Mouse (Mus musculus) limb, embryonic 15.5 days (tissue): ENCODE results near the gene Tango6. TPM values are rescaled to one million over a fixed set of nuclear protein-coding genes. Genes with fewer than 3 reads are reported as not detected.

Experiments used
- ATAC-seq: fragments of 200-750 bp; cut with Nextera tagmentation; 2 replicates; pipeline ENCODE4 v1.8.0; 2017; ENCODE audit warnings: low read depth, moderate TSS enrichment; ENCODE audit not compliant: insufficient number of reproducible peaks, low FRiP score, low TSS enrichment
- H3K27ac ChIP-seq: fragments of 300-500 bp; sonication (generic); 2 replicates; pipeline ENCODE4 v1.5.1; 2015; ENCODE audit warnings: moderate library complexity, mild to moderate bottlenecking, inconsistent platforms
- H3K27me3 ChIP-seq: fragments of 300-500 bp; sonication (generic); 2 replicates; pipeline ENCODE4 v1.6.1; 2015; ENCODE audit warnings: inconsistent platforms
- H3K36me3 ChIP-seq: fragments of 300-500 bp; sonication (generic); 2 replicates; pipeline ENCODE4 v1.6.1; 2015; ENCODE audit warnings: inconsistent platforms
- H3K4me1 ChIP-seq: fragments of 300-500 bp; sonication (generic); 2 replicates; pipeline ENCODE4 v1.6.1; 2015; ENCODE audit warnings: inconsistent platforms
- H3K4me2 ChIP-seq: fragments of 300-500 bp; sonication (generic); 2 replicates; pipeline ENCODE4 v1.6.1; 2015; ENCODE audit warnings: mild to moderate bottlenecking, inconsistent platforms
- H3K4me3 ChIP-seq: fragments of 300-500 bp; sonication (generic); 2 replicates; pipeline ENCODE4 v1.5.1; 2015; ENCODE audit warnings: mild to moderate bottlenecking, inconsistent platforms
- H3K9ac ChIP-seq: fragments of 300-500 bp; sonication (generic); 2 replicates; pipeline ENCODE4 v1.6.1; 2015; ENCODE audit warnings: inconsistent platforms
- H3K9me3 ChIP-seq: fragments of 300-500 bp; sonication (generic); 2 replicates; pipeline ENCODE4 v1.6.1; 2016; ENCODE audit warnings: inconsistent platforms
- WGBS: fragments of 180-500 bp; shearing (Covaris S2); methylation state at CpG from one replicate; pipeline ENCODE4 v1.1.7; 2015; 5-methylcytosine and 5-hydroxymethylcytosine counted together
- polyA plus RNA-seq: library from polyadenylated mRNA; unstranded; fragments of >200 nt; fragmentation: Nextera tagmentation; extraction: Ambion mirVana; gene quantifications from 2 replicates; pipeline ENCODE4 v1.2.1, GENCODE M21; 2015

Tango6 gene
- polyA plus RNA-seq, 1 experiment from 2014 or later = 8.2 TPM

DNA sequence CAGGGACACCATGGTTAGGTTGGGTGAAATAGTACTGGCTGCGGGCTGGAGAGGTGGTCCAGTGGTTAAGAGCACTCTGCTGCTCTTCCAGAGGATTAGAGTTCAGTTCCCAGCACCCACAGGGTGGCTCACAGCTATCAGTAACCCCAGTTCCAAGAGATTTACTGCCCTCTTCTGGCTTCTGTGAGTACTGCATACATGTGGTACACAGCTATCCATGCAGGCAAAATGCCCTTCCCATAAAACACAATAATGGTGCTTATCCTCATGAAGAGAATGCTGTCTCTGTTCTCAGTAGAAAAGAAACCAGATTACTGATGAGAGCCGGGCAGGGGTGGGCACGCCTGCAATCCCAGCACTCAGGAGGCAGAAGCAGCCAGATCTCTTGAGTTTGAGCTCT, 123.0 kb downstream of the Tango6 start:
- H3K4me3 ChIP-seq = no peak overlapping the region
- no peaks in the 10 kb centered on the region for H3K27me3 ChIP-seq
- H3K4me2 ChIP-seq = no peak overlapping the region
- no peaks in the 10 kb centered on the region for H3K9me3 ChIP-seq
- no peaks in the 10 kb centered on the region for H3K36me3 ChIP-seq
- no peaks in the 10 kb centered on the region for H3K4me1 ChIP-seq
- no peak overlapping the region for H3K9ac ChIP-seq
- 97% methylated on average over 3 of the region's 3 CpGs for WGBS
- no peak for ATAC-seq
- no peak overlapping the region for H3K27ac ChIP-seq

DNA sequence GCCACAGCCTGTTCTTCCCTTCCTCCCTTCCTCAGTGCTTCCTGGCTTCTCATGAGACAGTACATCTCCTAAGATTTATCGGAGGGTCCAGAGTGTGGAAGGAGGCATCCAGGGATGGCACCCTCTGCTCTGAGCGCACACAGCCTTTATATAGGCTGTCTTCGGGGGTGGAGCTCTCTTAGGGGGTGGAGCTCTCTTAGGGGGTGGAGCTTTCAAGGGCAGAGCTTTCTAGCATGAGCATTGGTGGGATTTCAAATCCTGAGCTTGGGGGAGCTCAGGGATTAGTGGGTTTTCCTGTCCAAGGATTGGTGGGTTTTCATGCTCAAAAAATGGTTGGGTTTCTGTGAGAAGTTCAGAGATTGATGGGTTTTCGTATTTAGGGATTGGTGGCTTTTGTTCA, 124.6 kb downstream of the Tango6 start:
- Histone ChIP-seq H3K9ac (no peak overlapping the region), H3K27me3 (no peaks in the 10 kb centered on the region), H3K4me2 (no peak overlapping the region), H3K4me3 (no peak overlapping the region), H3K27ac (no peak overlapping the region), H3K36me3 (no peaks in the 10 kb centered on the region), H3K4me1 (no peaks in the 10 kb centered on the region), H3K9me3 (no peaks in the 10 kb centered on the region)
- 93% methylated on average over 4 of the region's 4 CpGs for WGBS
- ATAC-seq = no peak

DNA sequence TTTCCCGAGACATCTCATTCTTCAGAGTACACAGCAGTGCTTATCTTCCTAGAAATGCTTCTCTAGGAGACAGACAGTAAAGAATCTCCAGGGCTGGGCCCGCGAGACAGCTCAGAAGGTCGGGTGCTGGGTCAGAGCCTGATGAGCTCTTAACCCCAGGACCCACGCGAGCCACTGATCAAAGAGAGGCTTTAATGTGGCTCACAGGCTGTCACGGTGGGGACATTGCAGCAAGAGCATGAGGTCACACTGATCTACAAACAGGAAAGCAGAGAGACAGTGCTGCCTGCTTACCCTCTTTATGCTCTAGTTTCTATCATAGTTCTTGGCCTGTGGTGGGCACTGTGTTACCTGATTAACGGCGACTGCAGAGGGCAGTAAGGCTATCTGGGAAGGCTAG, 126.9 kb downstream of the Tango6 start:
- no peaks in the 10 kb centered on the region for H3K9me3 ChIP-seq
- no peak overlapping the region for H3K4me3 ChIP-seq
- no peaks in the 10 kb centered on the region for H3K36me3 ChIP-seq
- H3K4me1 ChIP-seq = no peaks in the 10 kb centered on the region
- ATAC-seq = no peak
- H3K9ac ChIP-seq = no peak overlapping the region
- no peaks in the 10 kb centered on the region for H3K27me3 ChIP-seq
- no peak overlapping the region for H3K27ac ChIP-seq
- H3K4me2 ChIP-seq = no peak overlapping the region
- 37% methylated on average over 9 of the region's 9 CpGs for WGBS

DNA sequence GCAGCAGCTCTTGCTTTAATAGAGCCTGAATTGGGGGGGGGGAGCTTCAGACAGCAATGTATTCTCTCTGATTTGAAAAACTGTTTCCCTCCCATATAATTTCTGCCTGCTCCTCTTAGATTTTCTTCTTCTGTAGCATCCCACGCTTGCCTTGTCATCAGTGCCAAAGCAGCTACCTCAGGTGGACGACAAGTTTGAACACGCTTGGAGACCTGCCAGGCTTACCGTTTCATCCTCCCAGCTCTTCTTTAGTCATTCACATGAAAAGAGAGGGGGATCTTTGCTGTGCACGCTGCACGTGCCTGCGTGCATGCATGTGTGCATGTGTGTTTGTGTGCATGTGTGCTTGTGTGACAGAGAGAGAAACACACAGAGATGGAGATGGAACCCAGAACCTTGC, 127.5 kb downstream of the Tango6 start:
- WGBS = 72% methylated on average over 7 of the region's 7 CpGs
- Histone ChIP-seq H3K27me3 (no peaks in the 10 kb centered on the region), H3K9ac (no peak overlapping the region), H3K9me3 (no peaks in the 10 kb centered on the region), H3K36me3 (no peaks in the 10 kb centered on the region), H3K4me1 (no peaks in the 10 kb centered on the region), H3K4me3 (no peak overlapping the region), H3K4me2 (no peak overlapping the region), H3K27ac (no peak overlapping the region)
- no peak for ATAC-seq

DNA sequence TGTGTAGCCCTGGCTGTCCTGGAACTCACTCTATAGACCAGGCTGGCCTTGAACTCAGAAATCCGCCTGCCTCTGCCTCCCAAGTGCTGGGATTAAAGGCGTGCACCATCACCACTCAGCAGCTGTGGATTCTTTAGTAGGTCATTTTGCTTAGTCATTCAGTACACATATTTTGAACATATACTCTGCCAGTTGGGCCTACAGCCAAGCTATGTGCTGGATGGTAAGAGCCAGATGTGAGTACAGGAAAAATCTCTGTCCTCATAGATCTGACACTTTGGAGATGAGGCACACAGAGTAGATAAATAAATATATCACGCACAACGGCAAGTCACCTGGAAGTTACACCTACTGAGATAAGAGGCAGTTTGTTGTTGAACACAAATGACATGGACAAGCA, 129.7 kb downstream of the Tango6 start:
- Histone ChIP-seq H3K9me3 (no peaks in the 10 kb centered on the region), H3K9ac (no peak overlapping the region), H3K4me1 (peaks cover 6% of the 10 kb centered on the region; the same call in 1 of the 2 replicates), H3K27ac (no peak overlapping the region), H3K36me3 (no peaks in the 10 kb centered on the region), H3K27me3 (no peaks in the 10 kb centered on the region), H3K4me3 (no peak overlapping the region), H3K4me2 (no peak overlapping the region)
- 88% methylated on average over 4 of the region's 4 CpGs for WGBS
- no peak for ATAC-seq

DNA sequence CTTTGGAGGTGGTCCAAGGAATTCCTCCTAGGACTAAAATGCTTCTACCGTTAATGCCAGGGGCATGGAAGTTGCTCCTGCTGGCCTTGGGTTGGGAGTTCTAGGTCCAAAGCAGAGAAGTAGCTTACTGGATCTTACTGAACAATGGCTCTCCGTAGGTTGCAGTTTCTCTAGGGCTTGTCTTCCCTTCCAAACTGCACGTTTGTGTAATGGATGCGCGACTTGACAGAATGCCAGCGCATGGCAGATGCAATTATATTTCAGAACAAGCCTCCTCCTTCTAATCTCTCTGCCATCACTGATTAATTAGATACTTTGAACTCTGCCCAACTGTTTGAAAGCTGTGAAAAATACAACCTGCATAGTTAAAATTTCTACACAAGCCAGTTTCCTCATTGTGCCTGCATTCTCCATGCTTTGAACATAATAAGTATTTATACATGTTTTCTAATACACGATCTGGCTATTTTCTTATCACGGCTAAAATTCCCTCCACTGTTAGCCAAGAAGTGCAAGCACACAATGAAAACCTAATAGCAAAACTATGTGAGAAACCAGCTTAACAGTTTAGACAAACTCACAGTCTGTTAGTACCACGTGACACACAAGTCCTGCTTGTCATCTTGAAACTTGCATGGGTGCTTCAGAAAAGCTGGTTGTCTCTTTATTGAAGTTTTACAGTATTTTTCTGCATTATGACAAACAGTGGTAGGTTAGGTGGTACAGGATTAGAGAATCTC, 133.7 kb downstream of the Tango6 start:
- Histone ChIP-seq H3K4me2 (no peak overlapping the region), H3K9me3 (no peaks in the 10 kb centered on the region), H3K4me3 (no peak overlapping the region), H3K27me3 (no peaks in the 10 kb centered on the region), H3K9ac (no peak overlapping the region), H3K4me1 (peaks cover 12% of the 10 kb centered on the region), H3K27ac (no peak overlapping the region), H3K36me3 (no peaks in the 10 kb centered on the region)
- ATAC-seq = no peak
- WGBS = 61% methylated on average over 9 of the region's 9 CpGs

DNA sequence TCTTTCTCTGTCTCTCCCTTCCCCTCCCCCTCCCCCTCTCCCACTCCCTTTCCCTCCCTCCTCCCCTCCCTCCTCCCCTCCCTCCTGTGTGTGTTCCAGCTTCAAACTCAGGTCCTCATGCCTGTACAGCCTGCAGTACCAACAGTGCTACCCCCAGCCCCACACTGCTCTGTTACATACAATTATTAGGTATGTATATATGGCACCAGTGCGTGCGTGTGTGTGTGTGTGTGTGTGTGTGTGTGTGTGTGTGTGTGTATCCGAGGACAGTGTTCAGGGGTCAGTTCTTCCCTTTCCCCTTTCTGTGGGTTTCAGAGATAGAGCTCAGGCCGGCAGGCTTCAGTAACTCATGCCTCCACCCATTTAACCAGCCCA, 134.3 kb downstream of the Tango6 start:
- H3K27ac ChIP-seq = no peak overlapping the region
- ATAC-seq = no peak
- no peak overlapping the region for H3K4me3 ChIP-seq
- no peaks in the 10 kb centered on the region for H3K27me3 ChIP-seq
- H3K4me2 ChIP-seq = no peak overlapping the region
- 77% methylated on average over 4 of the region's 4 CpGs for WGBS
- no peak overlapping the region for H3K9ac ChIP-seq
- H3K9me3 ChIP-seq = no peaks in the 10 kb centered on the region
- peaks cover 14% of the 10 kb centered on the region for H3K4me1 ChIP-seq
- no peaks in the 10 kb centered on the region for H3K36me3 ChIP-seq

DNA sequence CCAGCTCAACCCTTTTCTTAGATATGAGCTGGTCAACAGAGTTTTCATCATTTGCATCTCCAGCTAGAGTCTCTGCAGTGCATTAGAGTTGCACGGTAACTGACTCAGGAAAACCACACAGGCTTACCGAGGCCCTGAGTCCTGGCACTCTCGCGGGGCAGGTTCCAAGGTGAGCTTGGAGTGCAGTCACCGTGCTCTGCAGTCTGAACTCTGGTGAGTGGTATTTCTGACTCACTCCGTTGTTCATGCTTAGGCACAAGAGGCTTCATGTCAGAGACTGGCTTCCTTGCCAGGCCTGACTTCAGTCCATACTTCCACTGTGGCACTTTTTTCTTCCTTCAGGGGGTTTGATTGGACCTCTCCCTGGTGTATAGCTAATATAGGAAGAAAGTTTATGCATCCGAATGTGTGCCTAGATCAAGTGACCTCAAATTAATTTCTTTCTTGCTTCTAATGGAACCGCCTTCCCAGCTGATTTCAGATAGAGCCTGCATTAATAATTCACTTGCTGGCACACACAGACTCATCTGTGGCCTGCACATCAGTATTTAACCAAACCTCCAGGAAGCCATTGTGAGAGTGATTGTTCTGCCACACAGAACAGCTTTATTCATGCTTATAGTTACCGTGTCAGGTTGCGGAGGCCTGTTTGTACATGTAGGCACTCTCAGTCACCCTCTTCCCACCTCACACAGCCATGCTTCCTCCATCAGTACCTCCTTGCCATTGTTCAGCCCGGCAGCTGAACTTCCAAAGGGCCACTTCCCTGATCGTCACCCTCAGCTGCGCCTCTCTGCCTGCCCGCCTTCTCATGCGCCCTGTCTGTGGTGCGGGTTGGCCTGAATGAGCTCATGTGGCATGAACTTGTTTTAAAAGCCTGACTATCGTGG, 136.0 kb downstream of the Tango6 start:
- 76% methylated on average over 17 of the region's 17 CpGs for WGBS
- ATAC-seq = no peak
- Histone ChIP-seq H3K4me1 (peaks cover 14% of the 10 kb centered on the region), H3K9me3 (no peaks in the 10 kb centered on the region), H3K4me2 (no peak overlapping the region), H3K9ac (no peak overlapping the region), H3K4me3 (no peak overlapping the region), H3K36me3 (no peaks in the 10 kb centered on the region), H3K27me3 (no peaks in the 10 kb centered on the region), H3K27ac (no peak overlapping the region)

DNA sequence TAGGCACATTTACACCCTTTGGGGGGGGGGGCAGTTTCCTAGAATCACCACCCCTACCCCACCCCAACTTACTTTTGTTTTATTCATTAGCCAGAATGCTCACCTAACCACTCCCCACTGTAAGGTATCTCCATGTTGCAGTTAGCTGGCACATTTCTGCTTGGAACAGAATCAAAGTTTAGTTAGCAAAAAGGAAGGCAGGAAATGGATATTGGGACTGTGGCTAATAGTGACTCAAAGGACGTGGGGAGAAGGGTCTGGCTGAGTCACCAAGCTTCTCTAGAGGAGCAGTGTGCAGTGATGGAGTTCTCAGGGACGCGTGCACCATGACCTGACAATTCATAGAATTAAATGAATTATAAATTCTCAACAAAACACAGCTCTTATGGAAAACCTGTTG, 136.7 kb downstream of the Tango6 start:
- Histone ChIP-seq H3K9me3 (no peaks in the 10 kb centered on the region), H3K4me3 (no peak overlapping the region), H3K9ac (no peak overlapping the region), H3K36me3 (no peaks in the 10 kb centered on the region), H3K27ac (no peak overlapping the region), H3K27me3 (no peaks in the 10 kb centered on the region), H3K4me1 (peaks cover 14% of the 10 kb centered on the region), H3K4me2 (no peak overlapping the region)
- ATAC-seq = no peak
- 79% methylated on average over 3 of the region's 3 CpGs for WGBS

DNA sequence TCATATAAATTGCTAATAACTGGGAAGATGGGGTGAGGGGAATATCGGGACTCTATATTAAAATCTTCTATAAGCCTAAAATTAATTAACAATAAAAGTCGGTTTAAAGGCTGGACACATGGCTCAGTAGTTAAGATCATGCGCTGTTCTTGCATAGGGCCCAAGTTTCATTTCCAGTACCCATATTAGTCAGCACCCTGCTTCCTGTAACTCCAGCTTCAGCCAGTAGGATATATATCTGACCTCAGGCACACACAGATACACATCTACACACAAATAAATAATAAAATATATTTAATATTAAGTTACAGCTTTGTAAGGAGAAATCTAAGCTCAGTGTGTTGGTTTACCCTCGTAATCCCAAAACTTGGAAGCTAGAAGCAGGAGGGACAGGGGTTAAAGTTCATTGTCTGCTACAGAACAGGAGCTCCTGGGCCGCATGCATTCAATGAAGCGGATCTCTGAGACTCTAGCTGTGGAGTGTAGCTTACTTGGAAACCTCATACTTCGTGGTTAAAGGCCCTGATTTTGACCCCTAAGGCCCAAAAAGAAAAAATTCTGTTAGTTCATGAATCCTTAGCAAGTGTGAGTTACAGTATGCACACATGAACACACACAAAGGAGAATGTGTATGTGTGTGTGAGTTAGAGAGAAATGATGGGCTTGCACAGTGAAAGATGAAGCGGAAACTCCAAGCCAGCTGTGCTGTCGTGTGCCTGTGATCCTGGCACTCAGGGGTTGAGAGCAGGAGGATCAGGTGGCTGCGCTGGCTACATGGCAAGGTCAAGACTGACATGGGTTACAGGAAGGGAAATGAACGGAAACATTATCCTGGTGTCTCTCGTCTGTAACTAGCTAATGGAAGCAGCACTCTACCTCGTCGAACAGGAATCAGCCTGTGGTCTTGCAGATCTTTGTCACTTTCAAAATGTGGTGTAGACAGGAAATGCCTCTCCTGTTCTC, 138.0 kb downstream of the Tango6 start:
- no peak for ATAC-seq
- WGBS = 60% methylated on average over 14 of the region's 14 CpGs
- no peak overlapping the region for H3K9ac ChIP-seq

DNA sequence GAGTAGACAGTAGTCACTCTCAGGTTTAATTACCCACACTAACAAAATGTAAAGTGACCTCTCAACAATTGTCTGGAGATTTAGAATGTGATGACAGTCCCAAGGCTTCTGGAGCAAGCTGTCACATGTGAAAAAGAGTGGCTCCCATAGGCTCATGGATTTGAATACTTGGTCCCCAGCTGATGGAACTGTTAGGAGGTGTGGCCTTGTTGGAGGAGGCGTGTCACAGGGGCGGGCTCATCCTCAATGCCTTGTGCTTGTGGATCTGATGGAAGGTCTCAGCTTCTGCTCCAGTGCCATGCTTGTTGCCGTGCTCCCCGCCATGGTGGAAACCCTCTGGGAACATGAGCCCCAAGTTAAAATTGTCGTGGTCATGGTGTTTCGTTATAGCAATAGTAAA, 146.1 kb downstream of the Tango6 start:
- H3K4me2 ChIP-seq = no peak overlapping the region
- ATAC-seq = no peak
- H3K27ac ChIP-seq = no peak overlapping the region
- no peak overlapping the region for H3K4me3 ChIP-seq
- no peaks in the 10 kb centered on the region for H3K9me3 ChIP-seq
- H3K27me3 ChIP-seq = no peaks in the 10 kb centered on the region
- H3K36me3 ChIP-seq = no peaks in the 10 kb centered on the region
- no peaks in the 10 kb centered on the region for H3K4me1 ChIP-seq
- no peak overlapping the region for H3K9ac ChIP-seq
- 86% methylated on average over 6 of the region's 6 CpGs for WGBS

More for the DNA sequence above, 138.0 kb downstream of the Tango6 start:
- no peaks in the 10 kb centered on the region for H3K36me3 ChIP-seq
- H3K27ac ChIP-seq = no peak overlapping the region
- peaks cover 14% of the 10 kb centered on the region for H3K4me1 ChIP-seq
- no peaks in the 10 kb centered on the region for H3K27me3 ChIP-seq
- H3K9me3 ChIP-seq = no peaks in the 10 kb centered on the region
- no peak overlapping the region for H3K4me2 ChIP-seq
- H3K4me3 ChIP-seq = no peak overlapping the region
